Mouse (Mus musculus) ES-E14 (cell line): ENCODE results near the gene Olfr155.

Source experiments
- HCFC1 ChIP-seq: IDR thresholded peaks from 2 replicates; pipeline ENCODE4 v1.6.1; 2012; ENCODE audit warnings: low read length, inconsistent platforms, borderline replicate concordance; ENCODE audit not compliant: insufficient read depth
- ZC3H11A ChIP-seq: IDR thresholded peaks from 2 replicates; pipeline ENCODE4 v1.6.1; 2012; ENCODE audit warnings: low read depth, mild to moderate bottlenecking, inconsistent platforms, low read length, borderline replicate concordance
- ZNF384 ChIP-seq: IDR thresholded peaks from 2 replicates; pipeline ENCODE4 v1.6.1; 2012; ENCODE audit warnings: low read depth, low read length, inconsistent platforms

- TF ChIP-seq HCFC1 (no peak), ZC3H11A (no peak), ZNF384 (no peak)
Measured at GRCm38 (mm10) chr4:43903690-43904089, 52.3 kb downstream of the Olfr155 start.
